Mouse (Mus musculus): ENCODE data around the gene Gfm1. TPM values are rescaled to one million over a fixed set of nuclear protein-coding genes. Genes with fewer than 3 reads are reported as not detected.

The Gfm1 gene
- total RNA-seq (2021): 100 to 1,000 TPM; 102 to 108 TPM
- long read RNA-seq, experiment 1, full-length matches to known transcripts: 45 of 54 reads
- long read RNA-seq, experiment 1, partial matches to known transcripts: 2 of 54 reads
- long read RNA-seq, experiment 1, other reads (novel, unspliced or antisense): 7 of 54 reads
- long read RNA-seq, experiment 2, full-length matches to known transcripts: 22 of 27 reads
- long read RNA-seq, experiment 2, partial matches to known transcripts: 2 of 27 reads
- long read RNA-seq, experiment 2, other reads (novel, unspliced or antisense): 3 of 27 reads

- peak; percentile 92 to 93 for DNase-seq
Measured at GRCm38 (mm10) chr3:67429999-67430380, at the start of gene Gfm1. Gene Gfm1 (plus strand): TSS chr3:67430096.

GRCm38 (mm10) chr3:67429338-67429998 lies 428 bp upstream of the Gfm1 start:
- no peak for DNase-seq

DNA sequence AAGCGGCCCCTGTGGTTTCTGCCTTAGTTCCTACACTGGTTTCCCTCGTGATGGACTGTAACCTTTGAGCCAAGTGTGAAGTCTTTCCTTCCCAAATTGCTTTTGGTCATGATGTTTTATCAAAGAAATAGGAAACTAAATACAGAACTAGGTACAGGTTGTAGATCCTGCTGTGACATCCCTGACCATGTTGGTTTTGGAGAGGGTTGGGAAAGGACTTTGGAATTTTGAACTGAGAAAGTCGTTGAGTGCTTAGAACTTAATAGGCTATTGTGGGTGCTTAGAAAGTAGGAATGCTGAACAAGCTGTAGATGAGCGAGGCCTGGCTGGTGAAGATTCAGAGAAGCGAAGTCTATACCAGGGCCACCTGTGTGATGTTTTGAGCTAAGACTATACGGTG lies 4.1 kb downstream of the Gfm1 start:
- no peak for DNase-seq

- no peak for DNase-seq
Measured at GRCm38 (mm10) chr3:67447143-67447542, 17.2 kb downstream of the Gfm1 start.

- DNase-seq: no peak
Measured at GRCm38 (mm10) chr3:67449660-67450059, 19.8 kb downstream of the Gfm1 start.

- DNase-seq: no peak
Measured at GRCm38 (mm10) chr3:67450601-67451210, 20.8 kb downstream of the Gfm1 start.

DNA sequence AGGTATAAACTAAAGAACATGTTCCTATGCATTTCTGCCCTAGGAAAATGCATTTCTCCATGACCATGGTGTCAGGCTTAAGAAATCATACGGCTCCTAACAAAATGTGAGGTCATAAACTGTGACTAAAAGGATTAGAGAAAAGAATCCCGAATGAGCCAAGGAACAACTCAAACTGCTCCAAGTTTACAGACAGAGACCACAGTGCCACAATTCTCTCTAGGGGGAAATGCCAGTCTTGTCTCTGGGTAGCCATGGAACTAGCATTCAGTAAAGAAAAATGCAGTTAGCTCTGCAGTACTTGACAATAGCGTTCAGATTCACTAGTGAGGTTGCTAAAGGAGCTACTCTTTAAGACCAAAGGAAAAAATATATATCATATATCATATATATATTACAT lies 30.0 kb downstream of the Gfm1 start:
- no peak for DNase-seq

GRCm38 (mm10) chr3:67462015-67462414 lies 32.1 kb downstream of the Gfm1 start:
- no peak for DNase-seq

DNA sequence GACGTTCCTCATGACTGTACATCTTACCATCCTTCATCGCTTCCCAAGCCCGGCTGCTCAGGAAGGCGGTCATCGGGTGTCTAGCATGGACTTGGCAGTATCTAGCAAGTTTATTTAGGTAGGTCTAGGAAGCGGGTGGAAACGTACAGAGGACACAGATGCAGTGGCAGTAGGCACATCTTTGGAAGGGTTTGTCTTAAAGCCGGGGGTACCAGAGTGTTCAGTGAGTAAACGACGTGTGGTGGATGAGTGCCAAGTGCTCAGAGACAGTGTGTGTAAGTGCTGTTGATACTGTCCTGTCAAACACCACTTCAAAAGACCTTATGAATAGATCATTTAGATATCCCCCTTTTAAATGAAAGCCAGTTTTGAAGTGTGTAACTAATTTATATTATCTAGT lies 32.7 kb downstream of the Gfm1 start:
- no peak for DNase-seq

- DNase-seq: peak in 1 of 2 experiments; percentile 3
Measured at GRCm38 (mm10) chr3:67463001-67463400, 33.1 kb downstream of the Gfm1 start.

- peak; percentile 84 to 87 for DNase-seq
Measured at GRCm38 (mm10) chr3:67463450-67464372, 33.8 kb downstream of the Gfm1 start, which contains the start of gene Lxn. Gene Lxn (minus strand): TSS chr3:67463926.

- no peak for DNase-seq
Measured at GRCm38 (mm10) chr3:67466576-67466975, 36.7 kb downstream of the Gfm1 start.

GRCm38 (mm10) chr3:67467281-67467680 lies 37.4 kb downstream of the Gfm1 start:
- peak; percentile 11 to 52 for DNase-seq

GRCm38 (mm10) chr3:67471408-67472127 lies 41.7 kb downstream of the Gfm1 start:
- DNase-seq: no peak

GRCm38 (mm10) chr3:67473438-67473837 lies 43.5 kb downstream of the Gfm1 start:
- no peak for DNase-seq

DNA sequence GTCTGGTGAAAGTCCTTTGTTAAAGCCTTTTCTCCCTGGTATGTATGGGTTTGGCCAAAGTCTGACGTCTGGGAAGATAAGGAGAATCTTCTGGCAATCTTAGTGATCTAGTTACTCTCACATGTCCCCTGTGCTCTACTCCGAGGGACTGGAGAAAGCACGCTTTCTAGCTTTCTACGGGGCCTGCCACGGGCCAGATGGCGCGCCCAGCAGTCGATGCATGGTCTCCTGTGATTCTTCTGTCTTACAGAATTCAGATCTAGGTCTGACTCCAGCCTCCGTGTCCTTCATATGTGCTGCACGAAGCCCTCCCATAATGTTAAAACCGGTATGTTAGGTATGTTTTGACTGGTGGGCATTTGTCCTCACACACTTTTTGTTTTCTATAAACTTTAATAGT lies 49.9 kb downstream of the Gfm1 start:
- DNase-seq: no peak

DNA sequence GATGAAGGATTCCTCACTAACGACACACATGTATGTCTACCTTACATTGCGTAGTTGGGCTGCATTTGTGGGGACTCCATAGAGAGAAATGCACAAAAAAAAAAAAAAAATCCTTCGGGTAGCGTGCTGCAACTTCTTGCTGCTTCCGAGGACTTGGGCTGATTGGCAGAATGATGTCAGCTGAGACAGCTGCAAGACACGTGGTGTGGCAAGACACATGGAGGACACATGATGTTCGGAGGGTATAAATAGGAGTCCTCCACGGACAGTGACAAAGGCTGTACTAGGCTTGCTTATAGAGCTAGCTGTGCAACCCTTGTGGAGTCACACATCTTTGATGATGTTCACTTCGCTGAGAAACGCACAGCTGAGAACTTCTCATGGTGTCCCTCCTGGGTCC lies 52.5 kb downstream of the Gfm1 start:
- DNase-seq: no peak

- no peak for DNase-seq
Measured at GRCm38 (mm10) chr3:67485233-67485632, 55.3 kb downstream of the Gfm1 start.

DNA sequence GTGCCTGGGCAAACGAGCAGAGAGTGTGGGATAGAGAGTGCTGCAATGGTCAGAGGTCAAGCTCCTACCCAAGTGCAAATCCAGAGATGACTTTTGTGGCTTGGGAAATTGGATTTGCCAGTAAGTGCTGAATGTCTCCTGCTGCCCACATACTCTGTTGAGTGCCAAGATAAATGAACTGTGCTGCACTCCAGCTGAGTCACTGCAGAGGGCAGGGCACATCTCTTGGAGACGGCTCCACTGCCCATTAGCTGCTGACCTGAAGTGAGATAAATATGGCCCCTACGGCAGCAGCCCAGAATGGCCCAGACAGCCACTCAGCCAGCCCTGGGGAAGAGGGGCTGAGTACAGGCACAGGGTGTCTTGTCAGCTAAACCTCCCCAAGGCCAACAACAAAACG lies 60.3 kb downstream of the Gfm1 start:
- DNase-seq: peak; percentile 11 to 38

DNA sequence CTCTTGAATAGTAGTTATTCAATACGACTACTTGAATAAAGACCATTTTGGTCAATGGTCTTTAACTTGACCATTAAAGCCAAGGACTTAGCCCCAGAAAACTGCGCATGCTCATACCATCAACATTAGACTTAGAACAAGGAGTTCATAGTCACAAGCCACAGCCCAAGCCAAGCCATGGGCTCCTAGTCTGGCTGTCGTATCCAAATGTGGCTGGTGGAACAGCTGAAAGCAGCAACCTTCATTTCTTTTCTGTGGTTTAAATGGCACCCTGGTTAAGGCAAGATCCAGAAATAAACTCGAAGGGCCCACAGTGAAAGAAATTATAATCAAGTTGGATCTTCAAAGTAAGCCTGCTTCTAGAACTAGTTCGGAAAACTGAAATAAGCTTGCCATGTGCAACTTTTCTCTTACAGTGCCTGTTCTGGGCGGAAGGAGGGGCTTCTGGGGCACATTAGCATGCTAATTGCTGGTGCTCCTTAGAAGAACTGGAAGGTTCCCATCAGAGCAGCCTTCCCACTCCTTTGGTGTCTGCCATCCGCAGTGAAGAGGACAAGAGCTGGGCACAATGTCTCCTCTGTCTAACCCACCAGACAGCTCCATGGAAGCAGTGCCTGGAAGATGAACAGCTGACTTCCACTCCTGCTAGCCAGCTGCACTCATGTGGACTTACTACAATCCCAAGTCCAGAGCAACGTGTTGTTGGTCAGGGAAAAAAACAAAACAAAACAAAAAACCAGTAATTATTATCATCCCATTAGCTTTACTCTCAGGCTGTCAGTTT lies 62.4 kb downstream of the Gfm1 start:
- no peak for DNase-seq

GRCm38 (mm10) chr3:67493132-67493531 lies 63.2 kb downstream of the Gfm1 start:
- DNase-seq: no peak
